Mouse (Mus musculus) lung, adult 2 months (tissue): ENCODE results near the gene Alcam.

Experiments used
- CTCF ChIP-seq: fragments of 200-500 bp; IDR thresholded peaks from 2 replicates; pipeline ENCODE4 v1.5.1; 2011; ENCODE audit warnings: mild to moderate bottlenecking, low read length, control low read depth; ENCODE audit not compliant: insufficient read depth
- POLR2A ChIP-seq: fragments of 200-500 bp; IDR thresholded peaks from 2 replicates; pipeline ENCODE4 v1.6.1; 2011; ENCODE audit warnings: low read depth, mild to moderate bottlenecking, control low read depth, low read length, borderline replicate concordance; ENCODE audit errors: extremely low read depth

GRCm38 (mm10) chr16:52470226-52470625 lies 16.4 kb upstream of the Alcam start:
- TF ChIP-seq POLR2A, result no peak
- TF ChIP-seq CTCF, result no peak
